Mouse (Mus musculus) kidney, adult 9 months (tissue): ENCODE measurements around the gene Mad1l1.

Source experiments
- DNase-seq: peaks from one replicate; pipeline ENCODE4 v3.0.0; 2022

Mad1l1 gene

GRCm38 (mm10) chr5:140174814-140175490 is 146.4 kb downstream of the Mad1l1 start:
- DNase-seq = peak; percentile 34

- no peak for DNase-seq
These were observed 147.3 kb downstream of the Mad1l1 start for GRCm38 (mm10) chr5:140174066-140174465.

- DNase-seq = no peak
These were observed 148.2 kb downstream of the Mad1l1 start for GRCm38 (mm10) chr5:140173181-140173580.

GRCm38 (mm10) chr5:140171710-140172109 is 149.6 kb downstream of the Mad1l1 start:
- no peak for DNase-seq

GRCm38 (mm10) chr5:140167531-140167930 is 153.8 kb downstream of the Mad1l1 start:
- DNase-seq = no peak

- DNase-seq = no peak
These were observed 154.3 kb downstream of the Mad1l1 start for GRCm38 (mm10) chr5:140167080-140167479.

GRCm38 (mm10) chr5:140163947-140164346 is 157.4 kb downstream of the Mad1l1 start:
- DNase-seq = no peak

GRCm38 (mm10) chr5:140162071-140162845 is 159.1 kb downstream of the Mad1l1 start:
- DNase-seq = no peak

- no peak for DNase-seq
These were observed 162.3 kb downstream of the Mad1l1 start for GRCm38 (mm10) chr5:140159007-140159406.

GRCm38 (mm10) chr5:140157886-140158627 is 163.3 kb downstream of the Mad1l1 start:
- no peak for DNase-seq

GRCm38 (mm10) chr5:140154166-140154565 is 167.2 kb downstream of the Mad1l1 start:
- DNase-seq = no peak

GRCm38 (mm10) chr5:140151871-140152270 is 169.5 kb downstream of the Mad1l1 start:
- no peak for DNase-seq

- no peak for DNase-seq
These were observed 170.2 kb downstream of the Mad1l1 start for GRCm38 (mm10) chr5:140151180-140151579.

GRCm38 (mm10) chr5:140150694-140151093 is 170.7 kb downstream of the Mad1l1 start:
- DNase-seq = no peak

GRCm38 (mm10) chr5:140150136-140150535 is 171.2 kb downstream of the Mad1l1 start:
- no peak for DNase-seq

GRCm38 (mm10) chr5:140149298-140149697 is 172.1 kb downstream of the Mad1l1 start:
- no peak for DNase-seq

- no peak for DNase-seq
These were observed 177.8 kb downstream of the Mad1l1 start for GRCm38 (mm10) chr5:140143541-140143940.

GRCm38 (mm10) chr5:140141336-140141735 is 180.0 kb downstream of the Mad1l1 start:
- DNase-seq = no peak

- DNase-seq = peak; percentile 47
These were observed 181.1 kb downstream of the Mad1l1 start for GRCm38 (mm10) chr5:140140214-140140613.

- no peak for DNase-seq
These were observed 185.4 kb downstream of the Mad1l1 start for GRCm38 (mm10) chr5:140135734-140136625.

GRCm38 (mm10) chr5:140134021-140134420 is 187.3 kb downstream of the Mad1l1 start:
- DNase-seq = no peak

- DNase-seq = no peak
These were observed 192.9 kb downstream of the Mad1l1 start for GRCm38 (mm10) chr5:140128414-140128981.
